Mouse (Mus musculus) midbrain, embryonic 14.5 days (tissue): ENCODE measurements around the gene Rxfp1. TPM values are rescaled to one million over a fixed set of nuclear protein-coding genes. Genes with fewer than 3 reads are reported as not detected.
"Not testable (repeated sequence)": the region's sequence is repeated elsewhere in the genome, so short reads cannot be mapped to it uniquely, and the experiment has no call there.

Source experiments
- ATAC-seq: fragments of 200-750 bp; cut with Nextera tagmentation; 2 replicates; pipeline ENCODE4 v1.8.0; 2017; ENCODE audit warnings: moderate number of reproducible peaks, moderate library complexity; ENCODE audit not compliant: low FRiP score, low TSS enrichment
- DNase-seq: peaks from one replicate; pipeline ENCODE4 v3.0.0-alpha.2; 2015
- H3K27ac ChIP-seq: fragments of 300-500 bp; sonication (generic); replicated peaks from 2 replicates; pipeline ENCODE4 v1.5.1; 2014; ENCODE audit warnings: mild to moderate bottlenecking, low read depth, low read length, moderate library complexity
- H3K27me3 ChIP-seq: fragments of 300-500 bp; sonication (generic); 2 replicates; pipeline ENCODE4 v1.6.1; 2014; ENCODE audit warnings: low read length, control low read depth, mixed read lengths; ENCODE audit not compliant: control insufficient read depth, insufficient read depth
- H3K36me3 ChIP-seq: fragments of 300-500 bp; sonication (generic); 2 replicates; pipeline ENCODE4 v1.6.1; 2014; ENCODE audit warnings: low read length, control low read depth; ENCODE audit not compliant: control insufficient read depth, insufficient read depth
- H3K4me1 ChIP-seq: fragments of 300-500 bp; sonication (generic); 2 replicates; pipeline ENCODE4 v1.6.1; 2014; ENCODE audit warnings: mild to moderate bottlenecking, antibody characterized with exemption, low read length, control low read depth; ENCODE audit not compliant: control insufficient read depth, insufficient read depth
- H3K4me2 ChIP-seq: fragments of 300-500 bp; sonication (generic); 2 replicates; pipeline ENCODE4 v1.6.1; 2014; ENCODE audit warnings: mild to moderate bottlenecking, low read length, moderate library complexity
- H3K4me3 ChIP-seq: fragments of 300-500 bp; sonication (generic); replicated peaks from 2 replicates; pipeline ENCODE4 v1.5.1; 2014; ENCODE audit warnings: low read depth, low read length
- H3K9ac ChIP-seq: fragments of 300-500 bp; sonication (generic); replicated peaks from 2 replicates; pipeline ENCODE4 v1.6.1; 2014; ENCODE audit warnings: mild to moderate bottlenecking, low read length, moderate library complexity
- H3K9me3 ChIP-seq: fragments of 300-500 bp; sonication (generic); 2 replicates; pipeline ENCODE4 v1.6.1; 2016; ENCODE audit warnings: low read length, control low read depth, mixed read lengths; ENCODE audit not compliant: control insufficient read depth
- WGBS: fragments of 180-500 bp; shearing (Covaris S2); extraction: QIAGEN DNeasy Blood & Tissue Kit; methylation state at CpG from one replicate; pipeline ENCODE4 v1.1.7; 2014; 5-methylcytosine and 5-hydroxymethylcytosine counted together
- polyA plus RNA-seq: library from polyadenylated mRNA; unstranded; fragments of >200 nt; fragmentation: Nextera tagmentation; extraction: Ambion mirVana; gene quantifications from 2 replicates; pipeline ENCODE4 v1.2.1, GENCODE M21; 2014

The Rxfp1 gene
- polyA plus RNA-seq, 1 experiment from 2014 or later = not detected

DNA sequence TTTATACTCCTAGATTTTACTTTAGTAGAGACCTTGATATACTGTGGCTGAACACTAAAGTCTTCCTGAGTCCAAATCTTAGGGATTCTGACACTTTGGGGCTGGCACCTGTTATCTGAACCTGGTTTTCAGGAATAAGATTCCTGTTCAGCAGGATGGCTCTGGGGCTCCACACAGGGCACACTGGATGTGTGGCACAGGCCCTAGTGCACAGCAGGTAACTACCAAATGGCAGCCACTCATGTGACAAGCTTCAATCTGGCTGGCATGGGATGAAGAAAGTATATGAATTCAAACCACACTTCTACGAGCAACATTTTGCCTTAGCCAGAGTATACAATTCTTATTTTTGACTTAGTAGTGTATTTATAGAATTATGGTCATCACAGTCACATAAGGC lies 771 bp upstream of the Rxfp1 start:
- no peak overlapping the region for H3K4me2 ChIP-seq
- WGBS = 86% methylated on average over 1 of the region's 1 CpGs

DNA sequence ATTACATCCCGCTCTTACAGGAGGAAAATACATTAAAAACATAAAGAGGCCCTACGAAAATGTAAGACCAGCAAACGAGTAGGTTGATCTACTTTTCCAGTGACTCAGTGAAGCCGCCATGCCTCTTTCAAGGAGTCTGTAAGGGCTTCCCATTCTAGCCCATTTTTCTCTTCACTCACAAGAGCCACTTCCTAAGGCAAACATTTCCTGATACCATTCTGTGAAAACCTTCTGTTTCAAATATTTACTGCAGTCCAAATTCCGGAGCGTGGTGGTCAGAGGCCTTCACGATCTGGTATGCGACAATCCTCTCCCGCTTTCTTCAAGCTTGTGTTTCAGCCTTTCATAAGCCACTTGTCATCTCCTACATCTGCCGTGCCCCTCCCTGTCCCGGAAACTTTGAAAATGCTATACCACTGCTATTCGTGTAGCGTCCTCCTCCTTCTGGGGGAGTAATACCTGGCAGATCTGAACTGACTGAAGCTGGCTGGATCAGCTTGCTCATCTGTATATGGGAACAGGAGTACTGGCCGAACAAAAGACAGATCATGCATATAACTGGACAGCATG lies 11.1 kb downstream of the Rxfp1 start:
- WGBS = 95% methylated on average over 14 of the region's 14 CpGs
- DNase-seq (no peak), ATAC-seq (no peak)
- H3K9ac ChIP-seq = no peak overlapping the region
- H3K4me3 ChIP-seq = no peak overlapping the region
- H3K9me3 ChIP-seq = no peaks in the 10 kb centered on the region
- H3K4me1 ChIP-seq = no peaks in the 10 kb centered on the region
- no peak overlapping the region for H3K27ac ChIP-seq
- no peaks in the 10 kb centered on the region for H3K36me3 ChIP-seq
- H3K4me2 ChIP-seq = no peak overlapping the region
- H3K27me3 ChIP-seq = no peaks in the 10 kb centered on the region

More for the DNA sequence above, 771 bp upstream of the Rxfp1 start:
- Histone ChIP-seq H3K36me3 (no peaks in the 10 kb centered on the region), H3K27me3 (no peaks in the 10 kb centered on the region), H3K9ac (no peak overlapping the region), H3K9me3 (no peaks in the 10 kb centered on the region), H3K4me3 (no peak overlapping the region), H3K27ac (no peak overlapping the region), H3K4me1 (no peaks in the 10 kb centered on the region)
- ATAC-seq (no peak), DNase-seq (no peak)

DNA sequence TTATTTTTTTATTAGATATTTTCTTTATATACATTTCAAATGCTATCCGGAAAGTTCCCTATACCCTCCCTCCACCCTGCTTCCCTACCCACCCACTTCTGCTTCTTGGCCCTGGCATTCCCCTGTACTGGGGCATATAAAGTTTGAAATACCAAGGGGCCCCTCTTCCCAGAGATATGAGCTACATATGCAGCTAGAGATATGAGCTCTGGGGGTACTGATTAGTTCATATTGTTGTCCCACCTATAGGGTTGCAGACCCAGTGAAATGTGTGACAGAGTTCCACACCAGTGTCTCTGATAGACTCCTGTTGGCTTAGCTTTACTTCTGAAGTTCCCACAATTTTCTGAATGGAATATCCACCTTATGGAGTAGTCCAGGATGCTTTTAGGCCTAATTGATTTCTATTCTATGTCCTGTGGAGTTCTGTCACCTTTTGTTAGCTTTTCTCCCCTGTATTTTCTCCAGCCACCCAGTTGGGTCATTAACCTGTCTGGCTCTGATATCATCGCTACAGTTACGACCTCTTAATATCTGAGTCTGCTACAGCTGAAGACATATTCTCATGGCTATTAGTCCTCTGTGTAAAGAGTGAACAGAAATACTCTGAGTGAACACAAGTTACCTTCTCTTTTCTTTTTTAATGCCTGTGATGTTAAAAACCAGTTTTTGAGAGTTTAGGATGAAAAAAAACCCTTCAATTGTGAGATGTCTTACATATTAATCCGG lies 16.8 kb downstream of the Rxfp1 start:
- DNase-seq (no peak), ATAC-seq (no peak)
- H3K4me2 ChIP-seq = no peak overlapping the region
- H3K9ac ChIP-seq = no peak overlapping the region
- H3K36me3 ChIP-seq = no peaks in the 10 kb centered on the region
- no peaks in the 10 kb centered on the region for H3K27me3 ChIP-seq
- no peak overlapping the region for H3K27ac ChIP-seq
- no peaks in the 10 kb centered on the region for H3K9me3 ChIP-seq
- 91% methylated on average over 4 of the region's 4 CpGs for WGBS
- H3K4me3 ChIP-seq = no peak overlapping the region
- H3K4me1 ChIP-seq = no peaks in the 10 kb centered on the region

DNA sequence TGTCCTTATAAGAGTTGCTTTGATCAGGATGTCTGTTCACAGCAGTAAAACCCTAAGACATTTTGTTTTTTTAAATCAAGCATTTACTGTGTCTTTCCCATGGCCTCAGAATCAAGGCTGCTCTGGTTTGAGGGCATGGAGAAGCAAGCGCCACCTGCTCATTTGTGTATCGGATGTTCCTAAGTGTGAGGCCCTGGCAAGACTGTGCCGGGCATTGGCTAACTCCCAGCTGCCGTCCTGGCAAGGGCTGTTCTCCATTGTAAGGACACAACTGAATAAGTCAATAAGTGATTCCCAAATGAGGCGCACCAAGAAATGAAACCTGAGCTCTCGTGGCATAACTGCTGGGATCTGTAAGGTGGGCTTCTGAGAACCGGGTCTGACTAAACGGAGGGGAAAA lies 31.2 kb downstream of the Rxfp1 start:
- no peak overlapping the region for H3K4me3 ChIP-seq
- no peak overlapping the region for H3K9ac ChIP-seq
- no peak overlapping the region for H3K27ac ChIP-seq
- no peaks in the 10 kb centered on the region for H3K36me3 ChIP-seq
- H3K4me1 ChIP-seq = no peaks in the 10 kb centered on the region
- 85% methylated on average over 8 of the region's 8 CpGs for WGBS
- no peak overlapping the region for H3K4me2 ChIP-seq
- H3K9me3 ChIP-seq = no peaks in the 10 kb centered on the region
- H3K27me3 ChIP-seq = no peaks in the 10 kb centered on the region
- DNase-seq (no peak), ATAC-seq (no peak)

DNA sequence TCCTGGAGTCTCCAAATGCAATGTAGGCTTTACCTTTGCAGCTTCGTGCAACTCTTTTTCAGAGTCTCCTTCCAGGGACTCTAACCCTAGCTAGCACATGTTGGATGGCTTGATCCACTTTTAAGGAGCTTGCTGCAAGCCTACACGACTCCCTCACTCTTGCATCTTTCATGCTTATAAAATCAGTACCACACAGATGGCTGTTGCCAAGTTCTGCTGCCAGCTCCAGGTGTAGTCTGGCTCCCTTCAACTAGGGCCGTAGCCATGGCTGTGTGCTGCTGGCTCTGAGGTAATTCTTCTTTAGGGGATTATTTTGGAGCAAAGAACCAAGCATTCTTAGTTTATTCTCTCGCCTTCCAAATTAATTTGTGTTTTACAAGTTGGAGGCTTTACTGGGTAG lies 34.5 kb downstream of the Rxfp1 start:
- WGBS = 79% methylated on average over 4 of the region's 4 CpGs
- no peak for ATAC-seq
- Histone ChIP-seq H3K36me3 (no peaks in the 10 kb centered on the region), H3K9ac (no peak overlapping the region), H3K4me1 (no peaks in the 10 kb centered on the region), H3K27ac (no peak overlapping the region), H3K4me3 (no peak overlapping the region), H3K27me3 (no peaks in the 10 kb centered on the region), H3K4me2 (no peak overlapping the region), H3K9me3 (no peaks in the 10 kb centered on the region)
- DNase-seq = no peak

GRCm38 (mm10) chr3:79691957-79692356 lies 45.7 kb downstream of the Rxfp1 start:
- H3K27ac ChIP-seq = no peak overlapping the region
- WGBS = 90% methylated on average over 2 of the region's 2 CpGs

DNA sequence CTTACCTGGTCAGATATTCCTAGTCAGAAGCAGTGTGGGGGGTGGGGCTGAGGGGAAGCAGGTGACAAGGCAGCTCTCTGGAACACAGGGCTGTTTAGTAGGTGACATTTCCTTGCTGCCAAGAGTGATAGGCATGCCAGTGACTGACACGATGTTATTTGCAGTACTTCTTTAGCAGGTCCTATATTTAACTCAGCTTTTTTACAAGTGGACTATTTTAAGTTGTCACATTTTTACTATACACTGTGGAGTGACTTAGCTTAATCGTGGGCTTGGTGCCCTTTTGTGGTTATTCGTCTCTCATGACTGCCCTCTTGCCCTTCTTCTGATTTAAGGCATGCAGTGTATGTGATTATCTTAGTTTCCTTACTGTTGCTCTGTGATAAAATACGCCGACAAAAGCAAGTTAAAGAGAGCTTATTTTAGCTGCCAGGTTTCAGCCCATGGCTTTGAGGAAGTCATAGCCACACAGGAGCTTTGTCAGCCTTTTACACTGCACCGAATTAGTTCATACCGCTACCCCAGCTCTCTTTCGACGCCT lies 47.5 kb downstream of the Rxfp1 start:
- Histone ChIP-seq H3K36me3 (no peaks in the 10 kb centered on the region), H3K4me1 (no peaks in the 10 kb centered on the region), H3K27ac (no peak overlapping the region), H3K27me3 (no peaks in the 10 kb centered on the region), H3K9me3 (no peaks in the 10 kb centered on the region), H3K4me2 (no peak overlapping the region), H3K9ac (no peak overlapping the region), H3K4me3 (no peak overlapping the region)
- DNase-seq (no peak), ATAC-seq (no peak)
- WGBS = 91% methylated on average over 9 of the region's 9 CpGs

More at GRCm38 (mm10) chr3:79691957-79692356, 45.7 kb downstream of the Rxfp1 start:
- Histone ChIP-seq H3K9me3 (no peaks in the 10 kb centered on the region), H3K4me1 (no peaks in the 10 kb centered on the region), H3K27me3 (no peaks in the 10 kb centered on the region), H3K4me3 (no peak overlapping the region), H3K9ac (no peak overlapping the region), H3K4me2 (no peak overlapping the region), H3K36me3 (no peaks in the 10 kb centered on the region)
- DNase-seq = no peak
- ATAC-seq = no peak

DNA sequence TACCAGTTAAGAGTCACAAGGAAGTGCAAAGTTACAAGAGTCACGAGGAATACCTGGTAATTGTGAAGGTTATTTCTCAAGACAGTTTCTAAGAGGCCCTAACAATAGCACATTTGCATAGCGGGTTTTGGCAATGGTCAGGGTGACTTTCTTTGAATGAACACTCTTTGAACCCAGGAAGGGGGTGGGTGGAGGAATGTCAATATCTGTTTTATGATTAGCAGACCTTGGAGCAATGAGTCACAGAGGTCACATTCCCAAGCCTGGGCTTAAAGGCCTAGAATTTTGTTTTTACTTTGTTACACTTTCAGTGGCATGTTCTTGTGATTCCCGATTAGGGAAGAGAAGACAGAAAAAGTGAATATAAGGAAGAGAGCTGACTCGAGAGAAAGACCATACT lies 49.6 kb downstream of the Rxfp1 start:
- not testable (repeated sequence) for ATAC-seq, H3K4me1 ChIP-seq, H3K9ac ChIP-seq, H3K36me3 ChIP-seq, DNase-seq, H3K27ac ChIP-seq, H3K27me3 ChIP-seq, H3K9me3 ChIP-seq, H3K4me3 ChIP-seq, H3K4me2 ChIP-seq
- 87% methylated on average over 4 of the region's 4 CpGs for WGBS

GRCm38 (mm10) chr3:79683529-79683928 lies 54.2 kb downstream of the Rxfp1 start:
- WGBS = 78% methylated on average over 8 of the region's 8 CpGs
- no peaks in the 10 kb centered on the region for H3K4me1 ChIP-seq
- no peak for ATAC-seq
- no peaks in the 10 kb centered on the region for H3K27me3 ChIP-seq
- no peak overlapping the region for H3K9ac ChIP-seq
- H3K9me3 ChIP-seq = no peaks in the 10 kb centered on the region
- H3K27ac ChIP-seq = no peak overlapping the region
- no peaks in the 10 kb centered on the region for H3K36me3 ChIP-seq
- H3K4me3 ChIP-seq = no peak overlapping the region
- H3K4me2 ChIP-seq = no peak overlapping the region
- DNase-seq = no peak
